Mouse (Mus musculus): ENCODE measurements around the gene Olr1. TPM values are rescaled to one million over a fixed set of nuclear protein-coding genes. Genes with fewer than 3 reads are reported as not detected.

Gene Olr1
- total RNA-seq (2021): not detected
- long read RNA-seq, experiment 1: 0 reads
- long read RNA-seq, experiment 2: 0 reads

DNA sequence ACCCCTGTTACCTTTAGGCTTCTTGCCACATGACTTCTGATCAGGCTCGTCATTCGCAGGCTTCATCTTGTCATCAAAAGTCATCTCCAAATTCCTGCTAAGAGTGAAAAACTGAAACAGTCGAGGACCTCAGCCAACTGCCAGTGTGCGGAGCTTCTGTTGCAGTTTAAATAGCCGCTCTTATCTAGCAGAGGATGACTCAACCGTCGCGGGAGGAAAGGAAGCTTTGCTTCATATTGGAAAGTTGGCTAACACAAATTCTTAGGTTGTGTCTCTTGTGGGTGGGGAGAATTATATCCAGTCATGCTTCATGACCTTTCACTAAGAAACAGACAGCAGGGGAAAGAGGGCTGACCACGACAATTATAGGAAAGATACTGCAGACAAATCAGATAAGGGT is at the start of gene Olr1:
Olr1 (minus strand) TSS at position 142 of the 400 bp plus-strand sequence.
- DNase-seq: no peak
- intact Hi-C loops (cut with DNase I): no loop called here

- no peak for DNase-seq
- intact Hi-C loops (cut with DNase I): no loop called here
Observed at GRCm38 (mm10) chr6:129548009-129548408, 41.0 kb upstream of the Olr1 start.

- DNase-seq: no peak
- intact Hi-C loops (cut with DNase I): no loop called here
Observed at GRCm38 (mm10) chr6:129547277-129547676, 40.3 kb upstream of the Olr1 start.

DNA sequence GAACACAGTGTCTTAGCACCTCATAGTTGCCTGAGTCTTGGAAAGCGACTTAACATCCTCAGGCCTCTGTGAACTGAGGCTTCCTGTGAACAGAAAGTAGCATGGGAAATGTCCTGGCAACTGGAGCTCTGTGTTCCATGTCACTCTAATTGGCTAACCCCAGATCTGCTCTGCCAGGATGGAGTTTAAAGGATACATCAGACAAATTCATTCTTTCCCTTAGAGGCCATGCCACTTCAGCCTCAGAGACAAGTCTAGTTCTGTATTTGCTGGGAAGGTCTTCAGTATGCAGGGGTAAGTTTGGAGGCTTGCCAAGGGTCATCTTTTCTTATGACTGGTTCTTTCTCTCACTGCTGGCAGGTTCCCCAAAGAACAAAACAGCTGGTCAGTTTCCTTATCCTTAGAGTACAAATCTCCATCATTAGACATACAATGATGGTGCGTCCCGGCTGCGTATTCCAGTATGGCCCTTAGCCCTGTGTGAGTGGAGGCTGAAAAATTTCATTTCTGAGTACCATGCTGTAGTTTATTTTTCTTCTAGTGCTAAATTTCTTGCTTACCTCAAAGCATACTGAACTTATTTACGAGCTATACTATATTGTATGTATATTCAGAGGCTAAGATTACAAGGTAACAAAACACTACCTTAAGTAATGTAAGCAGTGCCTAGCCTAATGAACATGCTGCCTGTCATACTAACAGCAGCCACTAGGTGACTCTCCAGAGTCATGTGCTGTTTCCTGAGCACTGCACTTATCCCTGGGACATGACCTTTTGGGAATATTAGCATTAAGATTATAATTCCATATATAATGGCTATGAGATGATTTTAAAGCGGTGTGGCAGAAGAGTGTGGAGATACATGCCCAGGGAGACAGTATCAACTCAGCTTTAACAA is 37.0 kb upstream of the Olr1 start:
- intact Hi-C loops (cut with DNase I): no loop called here
- DNase-seq: peak in 1 of 2 experiments; percentile 44

DNA sequence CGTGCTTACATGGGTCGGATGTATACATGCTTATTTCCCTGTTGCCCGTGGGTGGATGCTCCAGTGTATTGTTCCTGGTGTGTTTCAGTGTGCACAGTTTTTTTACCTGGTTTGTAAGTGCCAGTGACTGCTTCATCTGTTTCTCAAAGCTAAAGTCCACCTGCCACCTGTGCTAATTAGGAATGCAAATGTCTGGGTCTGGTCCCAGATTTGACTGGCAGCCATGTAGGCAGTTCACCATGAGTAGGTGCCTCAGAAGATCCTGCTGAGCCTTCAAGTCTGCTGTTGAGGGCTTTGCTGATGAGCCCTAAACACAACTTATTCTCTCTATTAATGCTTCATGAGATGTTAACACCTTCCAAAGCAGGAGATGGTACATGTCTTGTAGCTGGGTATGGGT is 35.6 kb upstream of the Olr1 start:
- no peak for DNase-seq
- intact Hi-C loops (cut with DNase I): no loop called here

GRCm38 (mm10) chr6:129541931-129542330 is 35.0 kb upstream of the Olr1 start:
- intact Hi-C loops (cut with DNase I): no loop called here
- DNase-seq: no peak

GRCm38 (mm10) chr6:129538555-129538954 is 31.6 kb upstream of the Olr1 start:
- intact Hi-C loops (cut with DNase I): loop anchor here (10.0 kb wide), 1 partner anchor 694 kb away; no protein-coding TSS in a partner anchor
- DNase-seq: no peak

DNA sequence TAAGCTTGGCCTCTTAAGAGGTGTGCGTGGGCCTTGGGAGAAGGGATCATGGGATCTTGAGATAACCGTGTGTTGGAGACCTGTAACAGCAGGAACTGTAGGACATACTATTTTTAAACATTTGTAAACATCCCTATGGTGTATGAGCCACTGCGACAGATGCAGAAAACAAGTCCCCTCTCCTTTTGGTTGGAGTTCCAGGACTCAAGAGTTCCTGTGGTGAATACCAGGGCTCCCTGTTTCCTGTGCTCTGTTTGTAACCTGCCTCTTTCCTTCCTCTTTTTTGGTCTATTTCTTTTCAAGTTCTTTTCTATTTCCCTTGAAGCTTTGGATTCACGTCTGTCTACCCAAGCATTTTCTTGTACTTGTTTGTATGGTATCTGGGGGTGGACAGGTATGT is 28.8 kb upstream of the Olr1 start:
- no peak for DNase-seq
- intact Hi-C loops (cut with DNase I): loop anchor here (10.0 kb wide), 1 partner anchor 691 kb away; no protein-coding TSS in a partner anchor

- intact Hi-C loops (cut with DNase I): loop anchor here (5.0 to 10.0 kb wide), 2 partner anchors 690 to 772 kb away; no protein-coding TSS in a partner anchor
- no peak for DNase-seq
Observed at GRCm38 (mm10) chr6:129534627-129535190, 27.7 kb upstream of the Olr1 start.

- intact Hi-C loops (cut with DNase I): loop anchor here (5.0 to 10.0 kb wide), 2 partner anchors 689 to 772 kb away; no protein-coding TSS in a partner anchor
- DNase-seq: no peak
Observed at GRCm38 (mm10) chr6:129534057-129534456, 27.1 kb upstream of the Olr1 start.

- intact Hi-C loops (cut with DNase I): loop anchor here (5.0 to 10.0 kb wide), 2 partner anchors 688 to 771 kb away; no protein-coding TSS in a partner anchor
- peak; percentile 75 to 80 for DNase-seq
Observed at GRCm38 (mm10) chr6:129532942-129533860, 26.2 kb upstream of the Olr1 start, which contains the start of gene Gabarapl1. Gene Gabarapl1 (plus strand): TSS chr6:129533160.

DNA sequence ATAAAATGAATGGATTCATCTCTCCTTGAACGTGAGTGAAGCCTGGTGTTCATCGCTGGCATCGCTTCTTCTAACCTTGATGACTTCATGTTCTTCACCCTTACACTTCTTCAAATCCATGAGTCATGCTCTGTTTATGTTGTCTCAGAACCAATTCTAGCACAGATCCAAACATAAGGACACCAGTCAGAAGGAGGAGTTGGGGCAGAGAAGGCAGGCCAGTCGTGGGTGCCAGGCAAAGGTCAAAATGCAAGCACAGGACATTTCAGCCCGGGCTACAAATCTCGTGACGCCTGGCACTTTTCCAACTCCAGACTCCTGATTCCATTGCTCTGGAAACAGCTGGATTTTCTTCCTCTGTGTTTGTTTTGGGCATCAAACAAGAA is 25.6 kb upstream of the Olr1 start:
- DNase-seq: peak; percentile 56 to 63
- intact Hi-C loops (cut with DNase I): loop anchor here (5.0 to 10.0 kb wide), 2 partner anchors 688 to 770 kb away; no protein-coding TSS in a partner anchor

- no peak for DNase-seq
- intact Hi-C loops (cut with DNase I): loop anchor here (5.0 to 10.0 kb wide), 2 partner anchors 685 to 768 kb away; no protein-coding TSS in a partner anchor
Observed at GRCm38 (mm10) chr6:129530261-129530660, 23.3 kb upstream of the Olr1 start.

DNA sequence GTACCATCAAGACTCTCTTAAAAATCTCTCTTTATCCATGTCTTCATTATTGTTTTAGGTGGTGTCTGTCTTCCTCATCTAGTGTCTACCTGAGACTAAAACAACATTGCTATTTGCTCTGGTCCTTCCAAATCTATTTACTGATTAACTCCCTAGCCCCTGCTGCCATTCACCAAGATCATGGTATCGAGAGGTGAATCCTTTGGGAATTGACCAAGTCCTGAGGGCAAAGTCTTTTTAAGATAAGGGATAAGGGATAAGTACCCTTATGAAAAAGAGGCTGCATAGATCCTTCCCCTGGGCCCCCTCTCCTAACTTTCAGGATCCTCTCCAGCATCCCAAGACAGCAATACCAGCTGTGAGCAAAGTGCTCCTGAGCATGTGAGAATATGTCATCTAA is 22.6 kb upstream of the Olr1 start:
- intact Hi-C loops (cut with DNase I): loop anchor here (5.0 to 10.0 kb wide), 2 partner anchors 685 to 767 kb away; no protein-coding TSS in a partner anchor
- no peak for DNase-seq

GRCm38 (mm10) chr6:129527416-129527815 is 20.5 kb upstream of the Olr1 start:
- intact Hi-C loops (cut with DNase I): no loop called here
- no peak for DNase-seq

- intact Hi-C loops (cut with DNase I): no loop called here
- no peak for DNase-seq
Observed at GRCm38 (mm10) chr6:129526069-129526468, 19.1 kb upstream of the Olr1 start.

DNA sequence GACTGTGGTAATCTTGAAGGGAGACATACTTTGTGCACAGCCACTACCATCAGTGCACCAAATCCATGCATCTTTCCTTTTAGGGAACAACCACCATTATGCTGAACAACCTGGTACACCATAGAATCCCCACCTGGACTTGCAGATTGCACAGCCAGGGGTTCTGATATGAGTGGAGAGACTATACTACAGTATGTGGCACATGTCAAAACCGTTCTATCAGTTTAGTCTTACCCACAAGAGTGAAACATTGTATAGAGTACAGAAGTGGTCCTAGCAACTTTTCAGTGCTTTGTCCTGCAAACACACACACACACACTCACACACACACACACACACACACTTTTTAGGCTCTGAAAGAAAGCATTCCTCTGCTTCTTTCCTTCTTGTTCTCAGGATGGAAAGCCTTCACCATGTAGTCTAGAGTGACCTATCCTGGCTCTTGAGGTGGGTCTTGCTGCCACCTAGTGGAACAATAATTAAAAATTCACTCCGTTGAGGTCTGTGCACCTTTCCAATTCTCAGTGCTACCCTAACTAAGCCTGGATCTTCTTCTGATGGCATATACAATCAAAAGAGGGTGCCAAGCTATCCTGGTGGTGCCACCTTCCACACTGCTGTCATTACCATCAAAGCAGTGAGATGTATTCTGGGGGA is 10.9 kb upstream of the Olr1 start:
- intact Hi-C loops (cut with DNase I): no loop called here
- no peak for DNase-seq

DNA sequence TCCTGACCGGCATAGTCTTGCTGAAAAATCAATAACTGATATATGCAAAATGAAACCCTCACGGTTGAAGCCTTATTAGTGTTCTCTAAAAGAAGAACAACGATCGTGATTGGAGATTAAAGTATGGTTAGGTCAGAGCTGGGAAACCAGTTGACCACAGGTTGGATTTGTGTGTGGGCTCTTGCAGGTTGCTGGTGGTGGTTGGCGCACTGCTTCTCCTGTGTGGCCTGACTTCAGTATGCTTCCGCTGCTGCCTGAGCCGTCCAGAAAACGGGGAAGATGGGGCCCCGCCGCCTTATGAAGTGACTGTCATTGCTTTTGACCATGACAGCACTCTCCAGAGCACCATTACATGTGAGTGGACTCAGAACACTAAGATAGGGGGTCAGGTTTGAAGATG is 9.4 kb upstream of the Olr1 start:
- intact Hi-C loops (cut with DNase I): no loop called here
- DNase-seq: no peak

- DNase-seq: no peak
- intact Hi-C loops (cut with DNase I): no loop called here
Observed at GRCm38 (mm10) chr6:129515068-129515467, 8.1 kb upstream of the Olr1 start.

DNA sequence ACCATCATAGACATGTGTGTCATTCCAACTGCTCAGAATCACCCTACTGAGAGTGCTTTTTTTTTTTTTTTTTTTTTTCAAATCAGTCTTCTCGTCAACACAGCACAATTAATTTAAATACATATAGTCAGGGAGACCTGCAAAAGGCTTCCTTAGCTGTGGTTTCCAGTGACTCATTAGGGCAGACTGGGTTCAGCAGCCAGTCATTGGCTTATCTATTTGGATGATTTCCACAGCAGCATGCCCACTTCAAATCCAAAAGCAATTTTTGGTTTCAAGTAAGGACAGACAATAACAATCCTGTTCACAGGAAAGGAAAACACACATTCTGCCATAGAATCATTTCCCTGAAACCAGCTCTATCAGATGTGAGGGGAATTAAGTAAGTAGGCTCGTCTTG is 7.4 kb upstream of the Olr1 start:
- intact Hi-C loops (cut with DNase I): no loop called here
- DNase-seq: no peak

Measured in gastrocnemius, postnatal 36 days (tissue).